Mouse (Mus musculus) testis, adult 2 months (tissue): Measurements from ENCODE around the gene Avil. TPM values are rescaled to one million over a fixed set of nuclear protein-coding genes. Genes with fewer than 3 reads are reported as not detected.

ENCODE experiments used
- H3K27ac ChIP-seq: fragments of 200-500 bp; 2 replicates; pipeline ENCODE4 v1.5.1; 2012; ENCODE audit warnings: low read depth, low read length; ENCODE audit not compliant: control insufficient read depth, insufficient read depth
- H3K27me3 ChIP-seq: fragments of 200-500 bp; 2 replicates; pipeline ENCODE4 v1.6.1; 2012; ENCODE audit warnings: mild to moderate bottlenecking, low read length, moderate library complexity; ENCODE audit not compliant: control insufficient read depth, insufficient read depth
- H3K36me3 ChIP-seq: fragments of 200-500 bp; 2 replicates; pipeline ENCODE4 v1.6.1; 2012; ENCODE audit warnings: mild to moderate bottlenecking, low read length; ENCODE audit not compliant: control insufficient read depth, insufficient read depth
- H3K4me1 ChIP-seq: fragments of 200-500 bp; 2 replicates; pipeline ENCODE4 v1.6.1; 2012; ENCODE audit warnings: low read length; ENCODE audit not compliant: control insufficient read depth, insufficient read depth
- H3K4me3 ChIP-seq: fragments of 200-500 bp; 2 replicates; pipeline ENCODE4 v1.5.1; 2012; ENCODE audit warnings: low read depth, mild to moderate bottlenecking, low read length, moderate library complexity, mixed read lengths; ENCODE audit not compliant: control insufficient read depth
- CTCF ChIP-seq: fragments of 200-500 bp; IDR thresholded peaks from 2 replicates; pipeline ENCODE4 v1.5.1; 2012; ENCODE audit warnings: low read depth, mild to moderate bottlenecking, inconsistent platforms, low read length, moderate library complexity; ENCODE audit not compliant: control insufficient read depth, insufficient read depth, insufficient replicate concordance
- POLR2A ChIP-seq: fragments of 200-500 bp; IDR thresholded peaks from 2 replicates; pipeline ENCODE4 v1.6.1; 2012; ENCODE audit warnings: low read depth, mild to moderate bottlenecking, inconsistent platforms, low read length, moderate library complexity; ENCODE audit not compliant: control insufficient read depth
- polyA plus RNA-seq: library from polyadenylated mRNA; depleted of rRNA; stranded (reverse); fragments of >200 nt; gene quantifications from 2 replicates; pipeline ENCODE4 v1.2.3, GENCODE M21; 2012; rRNA removed

Avil gene
- polyA plus RNA-seq, 1 experiment, result 0.04 TPM

DNA sequence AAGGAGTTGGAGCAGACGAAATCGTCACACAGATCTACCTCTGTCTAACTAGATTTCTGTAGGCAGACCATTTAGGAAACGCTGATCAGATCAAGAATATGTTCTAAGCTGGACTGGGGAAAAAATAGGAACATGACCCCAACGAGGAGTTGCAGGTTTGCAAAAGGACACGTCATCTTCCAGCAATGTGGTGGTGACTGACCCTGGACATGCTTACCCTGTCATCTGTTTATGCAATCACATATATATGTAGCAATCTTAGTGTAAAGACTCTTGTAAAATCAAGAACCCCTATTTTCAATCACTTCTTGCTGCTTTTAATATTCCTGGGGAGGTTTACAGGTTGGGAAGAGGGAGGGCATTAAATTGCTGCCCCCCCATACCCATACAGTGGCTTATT is 62.0 kb downstream of the Avil start:
- H3K4me1 ChIP-seq, result peaks cover 25% of the 10 kb centered on the region
- H3K27me3 ChIP-seq, result no peaks in the 10 kb centered on the region
- H3K4me3 ChIP-seq, result no peak overlapping the region
- TF ChIP-seq CTCF (no peak), POLR2A (no peak)
- H3K36me3 ChIP-seq, result no peaks in the 10 kb centered on the region; the same call in 1 of the 2 replicates
- H3K27ac ChIP-seq, result no peak overlapping the region

DNA sequence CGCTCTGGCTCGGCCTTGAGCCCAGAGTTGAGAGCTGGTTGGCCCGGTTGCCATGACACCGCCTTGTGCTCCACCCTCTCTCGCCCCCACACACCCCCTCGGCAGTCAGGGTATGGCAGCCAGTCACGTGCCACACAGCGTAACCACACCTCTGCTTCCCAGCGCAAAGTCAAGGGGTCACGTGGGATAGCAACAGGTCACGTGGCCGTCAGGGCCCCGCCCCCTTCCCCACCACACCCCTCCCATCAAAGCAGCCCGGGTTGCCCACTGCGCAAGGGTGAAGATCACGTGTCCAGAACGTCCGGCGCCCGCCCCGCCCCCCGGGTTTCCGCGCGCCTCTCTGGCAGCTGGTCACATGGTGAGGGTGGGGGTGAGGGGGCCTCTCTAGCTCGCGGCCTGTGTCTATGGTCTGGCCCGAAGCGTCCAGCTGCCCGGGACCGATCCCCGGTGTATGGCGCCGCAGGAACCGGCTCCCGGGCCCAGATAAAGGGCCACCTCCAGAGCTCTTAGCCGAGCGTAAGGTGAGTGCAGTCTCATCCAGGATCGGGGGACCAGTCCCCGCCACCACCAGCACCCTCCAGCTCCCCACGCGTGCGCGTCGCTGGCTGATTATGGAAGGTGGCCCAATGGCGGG is 62.8 kb downstream of the Avil start, which contains the start of gene Cdk4:
Cdk4 (plus strand) TSS at position 296 of the 634 bp plus-strand sequence.
- no peaks in the 10 kb centered on the region; the same call in 1 of the 2 replicates for H3K36me3 ChIP-seq
- peak within 1 kb of the TSS; percentile 95 for H3K4me3 ChIP-seq
- no peaks in the 10 kb centered on the region for H3K27me3 ChIP-seq
- peaks cover 25% of the 10 kb centered on the region for H3K4me1 ChIP-seq
- TF ChIP-seq POLR2A, result peak; percentile 69
- TF ChIP-seq CTCF, result no peak
- peak within 1 kb of the TSS; percentile 86 for H3K27ac ChIP-seq

GRCm38 (mm10) chr10:127063913-127064870 is 63.7 kb downstream of the Avil start:
- no peaks in the 10 kb centered on the region; the same call in 1 of the 2 replicates for H3K36me3 ChIP-seq
- peaks cover 21% of the 10 kb centered on the region for H3K4me1 ChIP-seq
- TF ChIP-seq POLR2A (0 out of 2 replicates have a peak, but pooled peaks have one; percentile 30), CTCF (no peak)
- no peaks in the 10 kb centered on the region for H3K27me3 ChIP-seq
- H3K4me3 ChIP-seq, result peak overlapping the region; percentile 95
- H3K27ac ChIP-seq, result peak overlapping the region; percentile 81

GRCm38 (mm10) chr10:127065981-127066380 is 65.5 kb downstream of the Avil start:
- no peak overlapping the region for H3K27ac ChIP-seq
- no peak overlapping the region for H3K4me3 ChIP-seq
- peaks cover 22% of the 10 kb centered on the region for H3K4me1 ChIP-seq
- TF ChIP-seq POLR2A, result no peak
- TF ChIP-seq CTCF, result no peak
- no peaks in the 10 kb centered on the region for H3K27me3 ChIP-seq
- no peaks in the 10 kb centered on the region; the same call in 1 of the 2 replicates for H3K36me3 ChIP-seq

GRCm38 (mm10) chr10:127066519-127067018 is 66.1 kb downstream of the Avil start:
- Histone ChIP-seq H3K4me3 (no peak overlapping the region), H3K4me1 (peaks cover 22% of the 10 kb centered on the region), H3K27ac (no peak overlapping the region), H3K27me3 (no peaks in the 10 kb centered on the region), H3K36me3 (no peaks in the 10 kb centered on the region; the same call in 1 of the 2 replicates)
- no peak for TF ChIP-seq CTCF
- peak; percentile 19; the same call in 1 of the 2 replicates for TF ChIP-seq POLR2A

GRCm38 (mm10) chr10:127068360-127069038 is 68.0 kb downstream of the Avil start:
- no peak for TF ChIP-seq CTCF
- TF ChIP-seq POLR2A, result no peak
- H3K36me3 ChIP-seq, result no peaks in the 10 kb centered on the region; the same call in 1 of the 2 replicates
- no peaks in the 10 kb centered on the region for H3K27me3 ChIP-seq
- no peak overlapping the region for H3K27ac ChIP-seq
- peaks cover 20% of the 10 kb centered on the region for H3K4me1 ChIP-seq
- no peak overlapping the region for H3K4me3 ChIP-seq

- Histone ChIP-seq H3K27me3 (no peaks in the 10 kb centered on the region), H3K36me3 (no peaks in the 10 kb centered on the region; the same call in 1 of the 2 replicates), H3K4me3 (peak overlapping the region; percentile 89), H3K4me1 (peaks cover 12% of the 10 kb centered on the region), H3K27ac (peak overlapping the region; percentile 75)
- TF ChIP-seq CTCF (no peak), POLR2A (no peak)
Observed at GRCm38 (mm10) chr10:127069281-127070189, 69.0 kb downstream of the Avil start.

Other genes with a start within 250 kb of the Avil start
- 10.3 TPM in 2 replicates for gene Atp23, start 99.4 kb upstream of the Avil start, polyA plus RNA-seq
- gene Ctdsp2, start 22.0 kb upstream of the Avil start, polyA plus RNA-seq, result 39.4 and 46.8 TPM in 2 replicates
- gene Tsfm, start 30.1 kb downstream of the Avil start, polyA plus RNA-seq, result 12.2 and 14.3 TPM in 2 replicates
- gene Mettl1, start 40.7 kb downstream of the Avil start, polyA plus RNA-seq, result 9.4 and 10.0 TPM in 2 replicates
- 0.05 and 0.08 TPM in 2 replicates for gene Eef1akmt3, start 40.8 kb downstream of the Avil start, polyA plus RNA-seq
- gene Cyp27b1, start 47.5 kb downstream of the Avil start, polyA plus RNA-seq, result 0.25 and 0.46 TPM in 2 replicates
- 2.1 TPM in 2 replicates for gene March9, start 59.5 kb downstream of the Avil start, polyA plus RNA-seq
- gene Cdk4, start 62.8 kb downstream of the Avil start, polyA plus RNA-seq, result 68.4 and 70.9 TPM in 2 replicates
- 12.7 and 16.3 TPM in 2 replicates for gene Tspan31, start 69.6 kb downstream of the Avil start, polyA plus RNA-seq
- 0.53 and 0.73 TPM in 2 replicates for gene Agap2, start 74.6 kb downstream of the Avil start, polyA plus RNA-seq
- 32.2 and 33.9 TPM in 2 replicates for gene Os9, start 120.4 kb downstream of the Avil start, polyA plus RNA-seq
- 21.7 and 27.0 TPM in 2 replicates for gene B4galnt1, start 164.5 kb downstream of the Avil start, polyA plus RNA-seq
- gene Slc26a10, start 179.9 kb downstream of the Avil start, polyA plus RNA-seq, result 11.5 and 11.9 TPM in 2 replicates
- gene Arhgef25, start 189.4 kb downstream of the Avil start, polyA plus RNA-seq, result 18.6 and 19.8 TPM in 2 replicates
- 126 and 129 TPM in 2 replicates for gene Dtx3, start 195.0 kb downstream of the Avil start, polyA plus RNA-seq
- gene Pip4k2c, start 210.9 kb downstream of the Avil start, polyA plus RNA-seq, result 14.0 and 16.2 TPM in 2 replicates